ENCODE assay signal across 9 mouse cellular contexts in genomic region chr17:35021842-35022477, GRCm38 (mm10). TPM values are rescaled to one million over a fixed set of nuclear protein-coding genes. Genes with fewer than 3 reads are reported as not detected.
DNase-seq lines count a peak whose midpoint lies in the region; TF ChIP-seq lines count a peak whose summit lies in the region.
"Had no signal": no experiment of that assay in that cellular context is flagged by ENCODE, and none has a peak within 500 bp of the region (broad histone marks: within the 10 kb centered on the region; RNA-seq: fewer than 3 reads in every experiment).

No protein-coding gene starts in this region.

- 33% methylated on average over 6 of the region's 6 CpGs for WGBS in lung, adult 2 months

- no peak for TF ChIP-seq POLR2A in lung, adult 2 months (IDR thresholded peaks at IDR 0.05; ENCODE audit: borderline replicate concordance, extremely low read depth, low read depth, low read length)

- peaks cover 17% of the 10 kb centered on the region for H3K4me1 ChIP-seq in lung, adult 2 months (ENCODE audit: control insufficient read depth, insufficient read depth, low read length)

- H3K4me3 ChIP-seq in lung, adult 2 months (replicated peaks; ENCODE audit: extremely low read depth, low read depth, low read length), result no peak overlapping the region

- intact Hi-C loops in heart, postnatal 10 days (cut with DNase I), result loop anchor here (1.0 to 2.0 kb wide), 3 partner anchors 37 to 84 kb away; partner anchors contain the start of genes Ddah2 and Ly6g6d

- peak; percentile 11 for DNase-seq in cerebellum, adult 9-11 months
- no peak for DNase-seq in cerebellum, adult 9-10 months
- DNase-seq in c-Kit-positive CD71-positive TER-119-negative erythroid progenitor cells, embryonic 14.5 days (ENCODE audit: low read depth), result peak; percentile 85
- DNase-seq in heart, postnatal 10 days, result peak; percentile 51 to 54
- DNase-seq in lung, adult 2 months, result no peak
- no peak for DNase-seq in adrenal gland, postnatal 10 days
- DNase-seq in right cerebral cortex, postnatal 36 days (ENCODE audit: low spot score in 2 of 2), result no peak
- DNase-seq in layer of hippocampus, adult 11-12 months (ENCODE audit: low spot score), result no peak

- peak; percentile 11; the same call in 1 of the 2 replicates for TF ChIP-seq CTCF in lung, adult 2 months (IDR thresholded peaks at IDR 0.05; ENCODE audit: insufficient read depth, low read length)

RNA-seq across cellular contexts. Expression of gene Vwa7, which starts 5.6 kb away (rescaled TPM):
- total RNA-seq in heart, postnatal 10 days (2021), result 1 to 10 TPM; 3.3 to 3.8 TPM
- polyA plus RNA-seq in lung, adult 2 months (2012; rRNA removed), result 4.0 and 4.2 TPM in 2 replicates
- 1 to 10 TPM in 1 of 2 experiments, under 1 TPM in 1; 0.72 to 1.5 TPM for total RNA-seq in adrenal gland, postnatal 10 days (2021)

RNA-seq across cellular contexts. Expression of gene Sapcd1, which starts 5.9 kb away (rescaled TPM):
- total RNA-seq in heart, postnatal 10 days (2021), result under 1 TPM in 1 of 2 experiments, not detected in 1; 0.38 TPM
- polyA plus RNA-seq in lung, adult 2 months (2012; rRNA removed), result 2.1 and 2.8 TPM in 2 replicates
- total RNA-seq in adrenal gland, postnatal 10 days (2021), result 1 to 10 TPM; 1.1 to 1.6 TPM
- polyA plus RNA-seq: macrophage had no signal

RNA-seq across cellular contexts. Expression of gene Vars, which starts 21.2 kb away (rescaled TPM):
- total RNA-seq in heart, postnatal 10 days (2021), result 10 to 100 TPM; 34.5 to 35.6 TPM
- polyA plus RNA-seq in lung, adult 2 months (2012; rRNA removed), result 119 and 159 TPM in 2 replicates
- total RNA-seq in adrenal gland, postnatal 10 days (2021), result 10 to 100 TPM; 56.5 to 63.0 TPM

RNA-seq across cellular contexts. Expression of gene Msh5, which starts 24.6 kb away (rescaled TPM):
- 1 to 10 TPM; 2.0 TPM for total RNA-seq in heart, postnatal 10 days (2021)
- 5.4 and 6.0 TPM in 2 replicates for polyA plus RNA-seq in lung, adult 2 months (2012; rRNA removed)
- total RNA-seq in adrenal gland, postnatal 10 days (2021), result 1 to 10 TPM; 2.3 to 5.0 TPM

RNA-seq across cellular contexts. Expression of gene Clic1, which starts 27.8 kb away (rescaled TPM):
- 100 to 1,000 TPM; 115 to 118 TPM for total RNA-seq in heart, postnatal 10 days (2021)
- polyA plus RNA-seq in lung, adult 2 months (2012; rRNA removed), result 124 and 153 TPM in 2 replicates
- 100 to 1,000 TPM in 1 of 2 experiments, 10 to 100 TPM in 1; 95.6 to 105 TPM for total RNA-seq in adrenal gland, postnatal 10 days (2021)

Comparison
In these comparisons a context has a peak if more than half of its experiments do, and no peak if none do; other contexts are left out.
1. DNase-seq: peak in cerebellum, adult 9-11 months (single experiment), c-Kit-positive CD71-positive TER-119-negative erythroid progenitor cells, embryonic 14.5 days (single experiment) and heart, postnatal 10 days (2 of 2); none in cerebellum, adult 9-10 months (single experiment), lung, adult 2 months (single experiment), adrenal gland, postnatal 10 days (single experiment), right cerebral cortex, postnatal 36 days (0 of 2) and layer of hippocampus, adult 11-12 months (single experiment).